Mouse (Mus musculus): ENCODE results near the gene Gpat2.
A peak's percentile ranks its signal among the peaks of the same experiment; 100 is the strongest.

DNA sequence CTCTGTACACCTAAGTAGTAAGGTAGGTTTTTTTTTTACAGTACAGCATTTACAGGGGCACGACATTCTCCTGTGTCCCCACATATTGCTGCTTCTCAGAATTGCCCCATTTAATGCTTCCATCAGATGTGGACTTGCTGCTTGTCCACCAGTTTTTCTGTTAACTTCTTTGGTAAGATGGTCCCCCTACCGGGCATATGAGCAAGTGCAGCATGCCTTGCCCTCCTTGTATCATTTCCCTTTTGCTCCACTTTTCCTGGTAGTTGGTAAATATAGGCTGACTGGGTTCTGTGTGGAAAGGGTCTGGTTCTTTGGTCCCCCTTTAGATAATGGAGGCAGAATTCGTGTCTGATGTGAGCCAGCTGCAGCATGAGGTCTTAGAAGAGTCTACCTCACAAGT, 5.2 kb downstream of the Gpat2 start:
- TF ChIP-seq POLR2A (IDR thresholded peaks at IDR 0.05; ENCODE audit: extremely low read depth, insufficient read depth, low read length) (no peak), CTCF (IDR thresholded peaks at IDR 0.05; ENCODE audit: extremely low read depth, insufficient read depth, low read length) (peak; percentile 79)
